Mouse (Mus musculus) embryo, embryonic 11 days (tissue): ENCODE results near the gene Prpf4b.
"Not testable (repeated sequence)": the region's sequence is repeated elsewhere in the genome, so short reads cannot be mapped to it uniquely, and the experiment has no call there.

ENCODE experiments used
- DNase-seq: peaks from one replicate; pipeline ENCODE4 v3.0.0-alpha.2; 2015

Gene Prpf4b

DNA sequence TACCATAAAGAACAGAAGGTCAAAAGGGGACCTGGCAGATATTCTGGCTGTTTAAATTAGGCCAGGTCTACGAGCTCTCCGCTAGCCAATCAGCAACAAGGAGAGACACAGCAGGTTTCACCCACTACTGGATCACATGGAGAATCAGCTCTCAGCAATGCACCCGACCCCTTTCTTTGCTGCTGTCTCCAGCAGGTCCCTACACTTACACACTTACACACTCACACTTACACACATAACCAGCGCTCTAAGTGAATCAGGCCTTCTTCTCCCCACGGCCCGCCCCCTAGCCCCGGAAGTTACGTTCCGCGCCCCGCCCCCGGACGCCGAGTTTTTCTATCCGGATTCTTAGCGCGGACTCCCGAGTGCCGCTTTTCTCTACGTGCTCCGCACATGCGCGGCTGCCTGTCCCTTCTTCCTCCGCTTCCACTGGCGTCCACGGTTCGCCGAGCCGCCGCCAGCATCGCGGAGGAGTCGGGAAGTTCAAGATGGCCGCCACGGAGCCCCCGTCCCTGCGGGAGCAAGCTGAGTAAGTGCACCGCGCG, at the start of gene Prpf4b:
Gene Prpf4b, plus strand, starts transcription at position 137 of the 545 bp plus-strand sequence.
- DNase-seq, result peak; percentile 94

DNA sequence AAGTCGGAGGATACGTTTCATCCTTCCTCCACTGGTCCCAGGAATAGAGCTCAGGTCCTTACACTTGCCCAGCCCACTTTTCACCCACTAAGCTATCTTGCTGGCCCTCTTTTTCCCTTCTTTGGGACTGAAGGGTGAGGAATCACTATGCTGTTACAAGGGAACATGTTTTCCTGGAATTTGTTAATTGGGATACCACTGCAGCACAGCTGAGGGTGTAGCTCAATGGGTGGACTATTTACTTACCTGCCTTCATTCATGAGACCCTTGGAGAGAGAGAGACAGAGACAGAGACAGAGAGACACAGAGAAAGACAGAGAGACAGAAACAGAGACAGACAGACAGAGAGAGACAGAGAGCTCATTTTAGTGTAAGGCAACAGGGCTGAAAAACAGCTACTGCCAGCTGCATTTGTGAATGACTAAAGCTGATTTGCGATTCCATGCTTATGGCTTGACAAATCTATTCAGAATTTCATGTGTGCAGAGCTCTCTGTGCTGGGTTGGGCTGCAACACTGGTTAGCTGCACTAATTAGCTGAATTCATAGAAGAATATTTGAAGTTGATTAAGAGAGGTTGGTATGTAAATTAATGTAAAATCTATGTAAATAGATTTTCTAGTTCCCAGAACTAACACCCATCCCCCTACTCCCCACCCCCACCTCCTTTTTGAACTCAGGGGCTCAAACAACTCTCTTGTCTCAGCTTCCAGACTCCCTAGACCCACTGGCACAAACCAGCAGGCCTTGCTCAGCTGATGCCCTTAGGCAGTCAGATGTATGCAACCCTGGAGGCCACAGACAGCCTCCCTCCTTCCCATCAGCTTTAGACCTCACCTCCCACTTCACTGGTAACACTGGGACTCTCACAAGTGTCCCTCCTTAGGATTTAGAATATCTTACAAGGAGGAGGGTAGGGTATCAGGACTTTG, 48.1 kb upstream of the Prpf4b start:
- DNase-seq, result peak; percentile 9

DNA sequence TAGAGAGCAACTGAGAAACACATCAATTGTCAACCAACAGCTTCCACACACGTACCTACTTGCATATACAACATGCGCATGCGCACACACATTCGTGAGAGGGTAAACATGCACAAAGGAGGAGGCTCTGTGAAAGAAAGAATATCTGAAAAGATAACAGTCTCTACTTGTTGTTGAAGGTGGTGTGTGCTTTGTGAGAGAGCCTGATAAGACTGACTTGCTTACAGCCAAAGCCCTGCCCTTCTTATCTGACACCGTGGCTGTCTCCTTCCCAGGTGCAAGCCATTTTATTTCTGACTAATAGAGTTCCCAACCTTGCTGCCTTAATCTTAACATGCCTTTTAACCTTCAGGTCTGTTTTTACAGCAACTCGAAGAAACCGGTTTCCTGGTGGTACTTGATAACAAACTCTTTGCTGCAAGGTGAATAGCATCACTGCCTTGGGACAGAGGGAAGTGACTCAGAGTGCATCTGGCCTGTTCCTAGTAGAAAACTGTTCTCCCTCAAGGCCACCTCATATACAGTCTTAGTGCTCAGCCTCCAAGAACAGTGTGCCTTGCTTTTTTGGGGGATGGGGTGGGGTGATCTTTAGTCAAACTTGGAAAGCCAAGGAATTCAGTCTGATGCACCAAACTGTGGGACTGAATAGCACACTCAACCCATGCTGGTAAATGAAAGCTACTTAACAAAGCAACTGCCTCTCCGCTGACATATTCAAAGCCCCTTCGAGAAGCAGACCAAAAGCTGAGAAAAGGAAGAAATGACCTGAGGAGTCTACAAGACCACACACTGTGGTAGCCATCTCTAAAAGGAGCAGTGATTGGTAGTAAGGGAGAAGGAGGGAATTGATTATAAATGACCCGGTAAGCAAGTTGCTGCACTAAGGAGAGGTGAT, 46.9 kb upstream of the Prpf4b start:
- DNase-seq, result no peak

DNA sequence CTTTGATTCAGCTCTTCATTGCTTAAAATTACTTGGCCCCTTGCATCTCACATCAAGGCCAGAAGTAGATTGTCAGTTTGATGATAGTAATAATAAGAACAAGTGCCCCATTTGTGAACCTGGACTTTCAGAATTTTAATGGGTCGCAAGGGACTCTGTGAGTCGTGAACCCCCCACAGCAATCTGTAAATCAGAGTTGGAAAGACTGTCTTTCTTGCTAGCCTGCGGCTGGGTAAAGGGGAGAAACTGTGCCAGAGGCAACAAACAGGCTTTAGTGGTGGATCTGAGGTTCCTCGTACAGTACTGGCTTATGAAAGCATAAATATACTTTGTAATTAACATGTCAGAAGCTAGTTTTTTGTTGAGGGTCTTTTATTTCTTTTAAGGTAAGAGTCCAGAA, 32.3 kb upstream of the Prpf4b start:
- DNase-seq, result no peak

DNA sequence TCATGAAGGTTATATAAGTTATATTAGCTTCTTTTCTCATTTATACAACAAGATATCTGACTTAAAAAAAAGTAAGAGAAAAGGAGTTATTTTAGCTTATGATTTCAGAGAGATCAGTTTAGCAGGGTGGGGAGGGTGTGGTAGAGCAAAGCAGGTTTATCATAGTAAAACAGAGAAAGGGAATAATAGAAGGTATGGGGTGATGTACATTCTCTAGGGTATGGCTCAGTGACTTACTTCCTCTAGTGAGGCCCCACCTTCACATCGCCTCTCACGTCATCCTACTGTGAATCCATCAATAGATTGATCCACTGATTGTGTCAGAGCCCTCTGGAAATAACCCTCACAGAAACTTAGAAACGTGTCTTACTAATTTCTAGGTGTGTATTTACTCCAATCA, 24.3 kb upstream of the Prpf4b start:
- DNase-seq, result no peak

DNA sequence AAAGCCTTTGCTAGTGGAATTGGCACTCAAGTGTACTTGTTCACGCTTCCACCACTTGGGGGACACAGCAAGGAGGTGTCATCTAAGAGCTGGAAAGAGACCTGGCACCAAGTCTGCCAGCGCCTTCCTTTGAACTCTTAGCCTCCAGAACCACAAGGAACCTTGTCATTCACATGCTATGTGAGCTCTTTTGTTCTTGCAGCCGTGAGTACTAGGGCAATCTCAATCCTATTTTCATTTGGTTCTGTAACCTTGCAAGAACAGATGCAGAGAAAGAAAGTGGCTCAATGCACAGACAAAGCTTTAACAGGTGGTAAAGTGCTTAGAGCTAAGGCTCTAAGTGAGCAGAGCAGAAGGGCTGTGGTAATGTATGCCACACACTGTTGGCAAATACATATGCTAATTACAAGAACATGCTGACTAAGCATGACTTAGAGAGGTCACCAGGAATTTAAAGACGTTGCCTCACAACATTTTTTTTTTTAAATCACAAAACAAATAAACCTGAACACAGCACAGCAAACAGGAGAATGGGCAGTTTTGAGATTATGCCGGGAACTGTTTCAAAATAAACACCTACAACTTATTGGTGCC, 23.8 kb upstream of the Prpf4b start:
- DNase-seq, result no peak

DNA sequence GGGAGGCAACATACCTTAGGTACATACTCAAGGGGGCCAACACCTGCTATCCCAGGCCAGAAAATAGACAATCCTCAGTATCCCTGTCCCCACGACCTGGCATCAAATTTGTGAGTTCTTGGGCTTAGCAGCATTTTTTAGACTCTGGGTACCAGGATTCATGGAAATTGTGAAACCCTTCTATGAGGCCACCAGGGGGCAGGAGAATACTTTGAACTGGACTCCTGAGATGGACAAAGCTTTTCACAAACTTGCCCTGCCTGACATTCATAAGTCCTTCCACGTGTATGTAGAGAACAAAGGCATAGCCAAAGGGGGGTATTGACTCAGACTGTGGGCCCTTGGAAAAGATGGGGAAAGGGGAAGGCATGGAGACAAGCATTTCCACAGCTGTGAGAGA, 17.6 kb upstream of the Prpf4b start:
- DNase-seq, result peak; percentile 56

DNA sequence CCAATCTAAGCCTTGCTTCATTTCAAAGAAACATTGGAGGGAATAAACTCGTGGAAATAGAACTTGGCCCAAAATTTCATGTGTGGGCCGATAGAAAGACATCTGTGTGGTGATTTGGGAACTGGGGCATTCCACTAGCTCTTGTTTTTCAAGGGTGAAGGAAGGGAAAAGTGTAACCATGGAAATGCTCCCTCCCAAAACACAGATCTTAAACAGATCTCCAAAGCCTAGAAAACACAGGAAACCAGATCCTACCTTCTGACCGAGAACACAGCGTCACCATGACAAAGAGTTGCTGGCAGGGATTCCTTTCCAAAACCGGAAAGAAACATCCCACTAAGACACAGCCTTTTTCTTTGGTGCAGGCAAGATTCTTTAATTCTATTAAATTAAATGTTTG, 15.7 kb upstream of the Prpf4b start:
- no peak for DNase-seq

DNA sequence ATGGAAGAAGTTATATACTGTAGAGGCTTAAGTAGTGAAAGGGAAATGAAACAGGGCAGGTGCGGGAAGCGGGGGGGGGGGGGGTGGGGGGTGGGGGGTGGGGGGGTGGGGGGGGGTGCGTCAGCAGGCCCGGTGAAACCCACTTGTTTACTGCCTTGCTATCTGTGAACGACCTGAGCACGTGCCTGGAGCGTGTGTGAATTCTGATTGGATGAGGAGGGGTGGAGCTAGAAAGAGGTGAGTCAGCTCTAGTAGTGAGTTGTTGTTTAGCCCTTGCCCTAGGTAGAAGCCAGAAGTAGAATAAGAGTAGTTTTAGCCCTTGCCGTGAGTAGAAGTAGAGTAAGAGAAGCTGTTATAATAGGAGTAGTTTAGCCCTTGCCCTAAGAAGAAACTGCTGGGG, 13.9 kb upstream of the Prpf4b start:
- not testable (repeated sequence) for DNase-seq

DNA sequence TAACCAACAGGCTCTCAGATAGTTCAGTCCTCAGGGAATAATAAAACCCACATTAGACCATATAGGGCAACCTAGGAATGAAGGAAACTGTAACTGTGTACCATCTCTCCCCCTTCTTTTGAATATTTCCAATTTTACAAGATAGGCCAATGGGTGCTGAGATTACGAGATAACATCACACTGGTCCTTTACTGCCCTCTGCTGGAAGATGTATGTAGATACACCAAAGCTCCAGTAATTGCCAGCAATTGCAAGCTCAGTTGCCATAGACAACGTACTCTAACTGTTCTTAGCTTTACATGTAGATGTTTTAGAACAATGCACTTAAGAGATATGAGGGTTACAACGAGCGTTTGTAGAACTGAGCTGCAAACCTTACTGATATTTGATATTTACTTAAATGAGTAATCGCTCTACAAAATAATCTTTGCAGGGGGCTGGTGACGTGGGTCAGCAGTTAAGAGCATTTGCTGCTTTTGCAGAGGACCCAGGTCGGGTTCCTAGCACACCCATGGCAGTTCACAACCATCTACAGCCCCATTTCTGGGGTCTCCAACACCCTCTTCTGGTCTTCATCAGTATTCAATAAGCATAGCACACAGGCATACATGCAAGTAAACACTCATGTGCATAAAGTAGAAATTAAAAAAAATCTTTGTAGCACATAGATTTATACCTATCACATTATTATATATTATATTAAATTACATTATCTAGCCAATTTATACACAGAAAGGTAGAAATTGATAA, 10.5 kb upstream of the Prpf4b start:
- DNase-seq, result peak; percentile 89

DNA sequence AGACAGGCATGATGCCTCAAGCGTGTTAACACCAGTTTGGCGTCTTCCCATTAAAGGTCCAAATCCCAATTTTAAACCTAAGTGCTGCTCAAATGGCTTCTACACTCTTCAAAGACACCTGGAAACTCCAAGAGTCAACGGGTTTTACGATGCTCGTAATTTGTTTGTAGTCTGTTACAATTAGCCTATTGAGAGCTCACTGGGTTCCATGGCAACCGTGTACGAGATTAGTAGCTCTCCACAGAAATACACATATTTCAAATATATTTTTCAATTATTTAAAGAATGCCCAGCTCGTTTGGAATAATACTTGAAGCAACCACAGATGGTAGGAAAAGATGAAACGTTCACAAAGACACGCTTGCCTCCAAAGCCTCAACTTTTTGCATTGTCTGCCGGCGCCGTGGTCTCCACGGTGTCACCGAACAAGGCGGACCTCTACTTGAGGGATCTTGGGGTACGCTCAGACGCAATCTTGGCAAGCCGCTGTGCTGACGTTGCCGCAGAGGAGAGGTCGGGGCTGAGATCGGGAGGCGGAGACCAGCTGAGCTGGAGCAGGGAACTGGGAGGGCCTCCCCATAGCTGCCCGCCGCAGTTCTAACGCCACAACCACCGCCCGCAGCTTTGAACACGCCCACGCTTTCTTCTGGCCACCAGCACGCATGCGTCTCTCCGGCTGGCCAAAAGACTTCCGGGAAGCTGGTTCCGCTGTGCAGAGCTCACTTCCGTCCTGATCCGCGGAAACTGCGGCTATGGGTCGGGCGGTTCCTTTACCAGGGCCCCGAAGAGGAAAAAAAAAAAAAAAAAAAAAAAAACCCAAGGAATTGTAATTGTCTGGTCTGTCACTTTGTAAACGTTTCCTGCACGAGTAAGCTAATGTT, 1.1 kb upstream of the Prpf4b start:
- peak; percentile 96 for DNase-seq

DNA sequence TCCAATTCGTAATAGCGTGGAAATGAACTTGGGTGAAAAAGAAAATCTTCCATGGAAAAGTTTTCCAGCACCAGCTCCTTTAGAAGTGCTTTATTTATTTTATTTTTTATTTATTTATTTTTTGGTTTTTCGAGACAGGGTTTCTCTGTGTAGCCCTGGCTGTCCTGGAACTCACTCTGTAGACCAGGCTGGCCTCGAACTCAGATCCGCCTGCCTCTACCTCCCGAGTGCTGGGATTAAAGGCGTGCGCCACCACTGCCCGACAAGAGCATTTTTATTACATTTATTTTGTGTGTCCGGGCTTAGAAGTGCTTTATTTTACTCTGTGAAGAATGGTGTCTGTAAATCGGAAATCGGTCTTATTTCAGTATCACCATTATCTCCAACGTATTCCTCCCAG, 366 bp upstream of the Prpf4b start:
- not testable (repeated sequence) for DNase-seq

DNA sequence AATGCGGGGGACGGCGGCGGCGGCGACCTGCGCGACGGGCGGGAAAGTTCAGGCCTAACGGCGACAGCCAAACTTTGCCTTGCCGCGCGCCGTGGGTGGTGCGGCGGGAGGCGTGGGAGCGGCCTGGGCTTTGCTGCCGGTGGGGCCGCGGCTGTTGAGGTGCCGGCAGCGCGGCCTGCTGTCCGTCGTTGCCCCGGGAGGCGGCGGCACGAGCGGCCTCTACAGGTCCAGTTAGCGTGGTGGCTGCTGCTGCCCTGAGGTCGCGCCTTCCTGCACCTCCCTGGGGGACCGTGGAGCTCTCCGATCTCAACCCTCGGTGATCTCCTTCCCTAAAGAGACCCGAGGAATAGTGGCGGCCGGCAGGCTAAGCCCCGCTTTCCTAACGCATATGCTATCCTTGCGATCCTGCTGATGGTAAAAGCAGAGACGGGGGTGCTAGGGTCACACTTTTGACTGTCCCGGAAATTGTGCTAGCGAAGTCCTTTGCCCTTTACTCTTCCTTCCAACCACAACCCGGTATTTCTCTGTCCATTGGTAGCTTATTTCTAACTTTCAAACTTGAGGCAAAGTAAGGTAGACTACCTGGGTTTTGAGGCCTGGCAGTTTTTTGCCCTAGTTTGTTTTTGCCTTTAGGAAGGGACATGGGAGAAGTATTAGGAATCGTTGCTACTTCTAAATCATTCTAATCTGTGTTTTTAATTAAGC, 791 bp downstream of the Prpf4b start:
- DNase-seq, result peak; percentile 79

DNA sequence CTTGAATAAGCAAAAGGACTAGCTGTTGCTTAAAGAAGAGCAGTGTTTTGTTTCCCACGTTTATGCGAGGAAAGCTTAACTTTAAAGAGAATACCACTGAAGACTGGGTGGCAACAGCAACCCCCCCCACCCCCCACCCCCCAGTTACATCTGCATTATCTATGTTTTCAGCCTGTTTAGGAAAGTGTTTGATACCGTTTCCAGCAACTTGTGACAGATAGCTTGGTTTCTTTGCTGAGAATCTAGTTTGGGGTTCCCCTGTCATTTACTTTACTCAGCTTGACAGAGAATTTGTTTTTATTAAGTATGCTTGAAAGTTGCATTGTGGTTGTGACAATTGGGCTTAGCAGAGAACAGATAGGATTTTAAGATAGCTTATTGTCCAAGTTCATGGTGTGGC, 1.4 kb downstream of the Prpf4b start:
- DNase-seq, result no peak

DNA sequence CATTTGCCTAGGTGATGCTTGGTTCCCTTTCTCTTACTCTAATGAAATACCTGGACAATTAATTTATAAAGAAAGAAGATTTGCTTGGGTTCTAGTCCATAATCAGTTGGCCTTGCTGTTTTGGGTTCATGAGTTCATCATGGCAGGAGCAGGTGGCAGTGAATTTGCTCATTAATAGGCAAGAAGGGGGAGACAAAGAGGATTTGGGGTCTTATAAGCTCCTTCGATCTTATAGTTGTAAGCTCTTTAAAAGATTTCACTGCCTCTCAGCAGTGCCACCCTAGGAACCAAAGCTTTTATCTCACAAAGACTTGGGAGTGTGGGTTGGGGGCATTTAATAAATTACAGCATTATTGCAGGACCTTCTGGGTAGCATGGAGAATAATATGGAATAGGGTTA, 17.8 kb downstream of the Prpf4b start:
- no peak for DNase-seq

DNA sequence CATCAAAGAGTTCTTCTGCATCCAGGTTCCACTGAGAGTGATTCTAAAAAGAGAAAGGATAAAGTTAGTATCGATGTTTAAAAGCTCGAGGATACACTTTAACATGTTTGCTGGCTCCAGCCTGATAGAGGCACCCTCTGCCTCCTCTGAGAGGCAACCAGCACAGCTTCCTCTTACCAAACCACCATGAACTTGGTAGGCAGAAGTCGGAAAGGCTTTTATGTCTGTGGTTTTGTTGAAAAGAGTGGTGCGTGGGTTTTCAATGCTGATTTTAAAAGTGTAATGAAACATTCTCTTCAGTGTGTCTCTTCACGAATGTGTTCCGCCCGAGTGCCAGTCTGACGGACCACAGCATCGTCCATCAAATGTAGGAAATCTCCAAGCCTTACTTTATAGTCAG, 39.5 kb downstream of the Prpf4b start:
- DNase-seq, result no peak

DNA sequence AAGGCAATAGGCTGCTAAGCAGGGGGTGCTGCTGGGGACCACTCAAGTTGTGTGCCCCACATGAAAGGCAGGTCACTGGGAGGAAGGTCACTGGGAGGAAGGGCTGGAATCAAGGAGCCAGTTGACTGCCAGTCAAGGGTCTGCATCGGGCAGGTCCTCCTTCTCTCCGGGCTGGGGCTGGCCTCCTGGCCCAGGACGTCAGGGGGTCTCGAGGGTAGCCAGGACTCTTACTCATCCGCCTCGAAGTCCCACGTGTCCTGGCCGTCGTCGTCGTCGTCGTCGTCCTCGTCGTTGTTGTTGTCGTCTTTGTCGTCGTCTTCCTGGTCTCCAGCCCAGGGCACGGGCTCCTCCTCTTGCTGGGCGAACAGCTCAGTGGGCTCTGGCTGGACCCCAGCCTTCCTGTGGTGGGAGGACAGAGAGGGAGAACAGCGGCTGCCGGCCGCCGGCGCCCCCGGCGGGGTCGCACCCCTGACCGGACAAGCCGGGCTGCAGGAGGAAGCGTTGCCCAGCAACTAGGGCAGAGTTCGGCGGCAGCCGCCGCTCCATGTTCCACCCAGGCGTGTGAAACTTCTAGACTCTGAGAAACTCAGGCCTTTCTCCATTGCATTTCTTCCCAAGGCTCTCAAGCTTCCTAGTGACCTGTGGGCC, 41.5 kb downstream of the Prpf4b start:
- peak; percentile 61 for DNase-seq

DNA sequence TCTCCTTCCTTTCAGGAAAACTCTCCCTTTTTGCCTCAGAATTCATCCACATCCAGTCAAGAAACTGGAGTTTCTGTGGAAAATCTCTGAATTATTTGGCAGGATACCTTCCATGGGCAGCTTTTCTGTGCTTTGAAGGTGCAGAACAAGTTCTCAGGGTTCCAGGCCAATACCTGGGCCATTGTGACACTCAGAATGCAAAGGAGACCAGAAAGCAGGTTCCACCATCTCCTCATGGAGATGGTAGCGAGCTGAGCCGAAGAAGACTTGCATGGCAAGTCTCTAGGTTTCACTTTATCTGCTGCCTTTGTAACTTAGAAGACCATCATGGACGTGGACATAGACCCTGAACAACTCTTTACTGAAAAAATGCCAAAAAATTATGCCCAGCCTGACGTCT, 49.1 kb downstream of the Prpf4b start, which contains the start of the genes Fam217a and 4933417A18Rik:
Gene Fam217a, minus strand, starts transcription at position 101 of the 400 bp plus-strand sequence.
Gene 4933417A18Rik, plus strand, starts transcription at position 200 of the 400 bp plus-strand sequence.
- no peak for DNase-seq

DNA sequence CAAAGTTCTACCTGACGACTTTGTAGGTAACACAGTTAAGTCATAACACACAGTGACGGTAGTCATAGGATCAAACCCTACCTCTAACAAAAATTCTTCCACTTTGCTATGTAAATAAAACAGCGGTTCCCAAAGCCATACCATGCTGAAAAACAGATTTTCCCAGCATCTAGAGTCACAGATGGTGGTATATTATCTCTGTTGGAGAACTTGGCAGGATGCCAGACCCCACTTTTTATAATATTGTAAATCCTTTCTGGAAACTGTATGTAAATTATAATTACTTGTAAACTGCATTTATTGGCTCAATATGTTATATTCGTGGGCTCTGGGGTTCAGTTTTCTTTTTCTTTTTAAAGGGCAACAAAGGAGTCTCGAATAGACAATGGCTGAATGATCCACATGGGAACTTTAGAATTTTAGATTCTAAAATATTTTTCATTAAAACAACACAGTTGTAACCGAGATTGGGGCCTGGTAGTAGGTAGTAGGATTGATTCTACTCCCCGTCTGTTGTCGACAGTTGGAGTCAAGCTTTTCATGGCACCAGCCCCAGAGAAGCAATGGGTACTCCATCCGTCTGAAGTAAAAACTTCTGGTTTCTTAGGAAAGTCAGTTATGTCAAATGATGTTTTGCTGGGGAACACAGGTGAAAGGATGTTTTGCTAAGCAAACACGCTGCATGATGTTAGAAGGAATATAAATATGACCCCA, 60.0 kb downstream of the Prpf4b start:
- no peak for DNase-seq
